18 mouse cellular contexts compared by ENCODE assay signal in the genomic region with DNA sequence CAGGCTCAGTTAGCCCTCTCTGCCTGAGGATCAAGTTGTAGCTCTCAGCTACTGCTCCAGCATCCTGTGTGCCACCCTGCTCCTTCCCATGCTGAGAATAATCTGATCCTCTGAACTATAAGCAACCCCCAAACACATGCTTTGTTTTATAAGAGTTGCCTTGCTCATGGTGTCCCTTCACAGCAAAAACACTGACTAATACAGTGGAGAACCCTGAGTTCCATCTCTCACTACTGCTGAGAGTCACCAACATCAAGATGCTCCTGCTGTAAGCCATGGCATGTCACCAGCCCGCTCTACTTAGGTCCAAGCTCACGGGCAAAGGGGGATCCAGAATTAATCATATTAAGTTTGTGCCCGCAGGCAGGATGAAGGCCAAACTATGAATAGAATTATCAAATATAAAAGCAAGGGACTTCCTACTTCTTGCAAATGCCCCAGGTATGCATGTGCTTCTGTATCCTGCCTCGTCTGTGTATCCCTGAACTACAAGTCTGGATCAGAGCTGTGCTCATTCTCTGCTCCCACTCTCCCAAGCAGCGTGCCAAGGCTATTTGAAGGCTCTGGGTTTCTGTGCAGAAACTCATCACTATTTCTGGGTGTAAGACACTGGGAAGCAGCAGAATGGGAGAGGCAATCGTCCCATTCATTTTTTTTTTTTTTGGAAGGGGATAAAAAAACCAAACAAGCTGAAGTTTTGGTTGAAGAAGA.
DNase-seq lines count a peak whose midpoint lies in the region; ATAC-seq and TF ChIP-seq lines count a peak whose summit lies in the region.
"Had no signal": no experiment of that assay in that cellular context is flagged by ENCODE, and none has a peak within 500 bp of the region (broad histone marks: within the 10 kb centered on the region; RNA-seq: fewer than 3 reads in every experiment).

No protein-coding gene starts in this region.

- no peak for DNase-seq in frontal cortex, postnatal 25 days (ENCODE audit: low spot score in 2 of 2)
- DNase-seq in left cerebral cortex, adult 18-20 months (ENCODE audit: low spot score in 2 of 2), result peak; percentile 73 to 80
- peak; percentile 70 to 81 for DNase-seq in right cerebral cortex, adult 2 months (ENCODE audit: low spot score in 2 of 2)
- DNase-seq in spleen, postnatal 14 days (ENCODE audit: low spot score in 2 of 2), result no peak
- DNase-seq in ovary, postnatal 14 days (ENCODE audit: low spot score), result no peak
- DNase-seq: adrenal gland, adult 8-10 months; cerebellum, adult 11-12 months; heart, postnatal 4 days; liver; liver, postnatal 0 days; lung, postnatal 14 days had no signal

- no peaks in the 10 kb centered on the region for H3K9me3 ChIP-seq in forebrain, embryonic 13.5 days (replicated peaks)
- H3K9me3 ChIP-seq: embryonic facial prominence, embryonic 13.5 days; kidney, embryonic 15.5 days; midbrain, embryonic 15.5 days had no signal

- no peak for TF ChIP-seq POLR2A in cortical plate, adult 2 months (IDR thresholded peaks at IDR 0.05; ENCODE audit: extremely low read depth, insufficient read depth, low read length)

- H3K4me3 ChIP-seq in cortical plate, adult 2 months (ENCODE audit: insufficient read depth, low read length), result no peak overlapping the region
- H3K4me3 ChIP-seq in forebrain, embryonic 13.5 days, result no peak overlapping the region
- H3K4me3 ChIP-seq: embryonic facial prominence, embryonic 13.5 days; kidney, embryonic 15.5 days; megakaryocyte, embryonic 14.5 days; midbrain, embryonic 15.5 days had no signal

- H3K4me1 ChIP-seq in cortical plate, adult 2 months (ENCODE audit: control insufficient read depth, insufficient read depth, low read length), result no peaks in the 10 kb centered on the region; the same call in 1 of the 2 replicates
- H3K4me1 ChIP-seq in forebrain, embryonic 13.5 days, result no peaks in the 10 kb centered on the region
- H3K4me1 ChIP-seq: embryonic facial prominence, embryonic 13.5 days; kidney, embryonic 15.5 days; megakaryocyte, embryonic 14.5 days; midbrain, embryonic 15.5 days had no signal

- H3K27me3 ChIP-seq in forebrain, embryonic 13.5 days, result no peaks in the 10 kb centered on the region
- H3K27me3 ChIP-seq: embryonic facial prominence, embryonic 13.5 days; kidney, embryonic 15.5 days; megakaryocyte, embryonic 14.5 days; midbrain, embryonic 15.5 days had no signal

- 90% methylated on average over 6 of the region's 6 CpGs for WGBS in forebrain, embryonic 13.5 days

- peak; percentile 92 for ATAC-seq in frontal cortex, adult (ENCODE audit: low TSS enrichment)
- ATAC-seq in forebrain, embryonic 13.5 days, result no peak
- ATAC-seq: liver, postnatal 0 days; midbrain, embryonic 15.5 days had no signal

- H3K36me3 ChIP-seq in forebrain, embryonic 13.5 days (ENCODE audit: poor library complexity, severe bottlenecking), result no peaks in the 10 kb centered on the region
- H3K36me3 ChIP-seq: embryonic facial prominence, embryonic 13.5 days; kidney, embryonic 15.5 days; midbrain, embryonic 15.5 days had no signal

- no peak overlapping the region for H3K9ac ChIP-seq in forebrain, embryonic 13.5 days
- H3K9ac ChIP-seq: embryonic facial prominence, embryonic 13.5 days; kidney, embryonic 15.5 days; liver, postnatal 0 days; midbrain, embryonic 15.5 days had no signal

- H3K4me2 ChIP-seq in forebrain, embryonic 13.5 days, result no peak overlapping the region
- H3K4me2 ChIP-seq: embryonic facial prominence, embryonic 13.5 days; kidney, embryonic 15.5 days; midbrain, embryonic 15.5 days had no signal

- 0 out of 2 replicates have a peak overlapping the region, but pooled peaks have one; percentile 2 for H3K27ac ChIP-seq in cortical plate, adult 2 months (ENCODE audit: insufficient read depth, low read length)
- no peak overlapping the region for H3K27ac ChIP-seq in forebrain, embryonic 13.5 days
- H3K27ac ChIP-seq: embryonic facial prominence, embryonic 13.5 days; kidney, embryonic 15.5 days; midbrain, embryonic 15.5 days had no signal

- no peak for TF ChIP-seq CTCF in cortical plate, adult 2 months (IDR thresholded peaks at IDR 0.05; ENCODE audit: extremely low read depth, insufficient read depth, low read length)

Comparison
In these comparisons a context has a peak if more than half of its experiments do, and no peak if none do; other contexts are left out.
1. DNase-seq: peak in left cerebral cortex, adult 18-20 months (2 of 2) and right cerebral cortex, adult 2 months (2 of 2); none in frontal cortex, postnatal 25 days (0 of 2), spleen, postnatal 14 days (0 of 2) and ovary, postnatal 14 days (single experiment).